ENCODE assay signal across 9 mouse cellular contexts in genomic region chr13:73748663-73749440, GRCm38 (mm10). TPM values are rescaled to one million over a fixed set of nuclear protein-coding genes. Genes with fewer than 3 reads are reported as not detected.
A peak's percentile ranks its signal among the peaks of the same experiment; 100 is the strongest.
DNase-seq lines count a peak whose midpoint lies in the region; ATAC-seq lines count a peak whose summit lies in the region.
"Had no signal": no experiment of that assay in that cellular context is flagged by ENCODE, and none has a peak within 500 bp of the region (broad histone marks: within the 10 kb centered on the region; RNA-seq: fewer than 3 reads in every experiment).

No protein-coding gene starts in this region.

- H3K4me3 ChIP-seq in midbrain, embryonic 10.5 days = no peak overlapping the region
- H3K4me3 ChIP-seq in midbrain, embryonic 11.5 days (ENCODE audit: low read depth, low read length) = no peak overlapping the region
- H3K4me3 ChIP-seq: liver, embryonic 15.5 days had no signal

- H3K27ac ChIP-seq in midbrain, embryonic 10.5 days (replicated peaks) = peak overlapping the region; percentile 69; the same call in 1 of the 2 replicates
- H3K27ac ChIP-seq in midbrain, embryonic 11.5 days (ENCODE audit: low read depth, low read length) = no peak overlapping the region
- H3K27ac ChIP-seq: liver, embryonic 15.5 days had no signal

- H3K27me3 ChIP-seq in midbrain, embryonic 10.5 days (ENCODE audit: low read depth, poor library complexity, severe bottlenecking) = peaks cover 14% of the 10 kb centered on the region; the same call in 1 of the 2 replicates
- no peaks in the 10 kb centered on the region for H3K27me3 ChIP-seq in midbrain, embryonic 11.5 days (ENCODE audit: control insufficient read depth, insufficient read depth, low read length)

- H3K9me3 ChIP-seq in midbrain, embryonic 10.5 days (replicated peaks) = no peaks in the 10 kb centered on the region
- no peaks in the 10 kb centered on the region for H3K9me3 ChIP-seq in midbrain, embryonic 11.5 days (ENCODE audit: control insufficient read depth, low read length)
- H3K9me3 ChIP-seq: liver, embryonic 15.5 days had no signal

- peak; percentile 35 for DNase-seq in midbrain, embryonic 10.5 days (ENCODE audit: low spot score)
- no peak for DNase-seq in midbrain, embryonic 11.5 days (ENCODE audit: low spot score, missing footprints)
- peak; percentile 27 for DNase-seq in brain, adult 2 months (ENCODE audit: low read depth, low spot score)
- DNase-seq in kidney, postnatal 25 days = peak; percentile 69 to 74
- peak; percentile 33 to 54 for DNase-seq in thymus, adult 18-20 months
- DNase-seq in adrenal gland, adult 18-20 months (ENCODE audit: low spot score in 2 of 2) = no peak
- DNase-seq in heart, adult 9 months (ENCODE audit: low spot score in 2 of 2) = no peak
- no peak for DNase-seq in embryo, embryonic 11 days

- 38% methylated on average over 15 of the region's 15 CpGs for WGBS in midbrain, embryonic 10.5 days
- WGBS in midbrain, embryonic 11.5 days = 35% methylated on average over 15 of the region's 15 CpGs

- H3K9ac ChIP-seq in midbrain, embryonic 11.5 days (ENCODE audit: low read length) = no peak overlapping the region
- H3K9ac ChIP-seq: liver, embryonic 15.5 days had no signal

- no peak for ATAC-seq in midbrain, embryonic 11.5 days (ENCODE audit: low FRiP score)

- peaks cover 40% of the 10 kb centered on the region for H3K4me1 ChIP-seq in midbrain, embryonic 10.5 days
- H3K4me1 ChIP-seq in midbrain, embryonic 11.5 days (ENCODE audit: control insufficient read depth, insufficient read depth, low read length) = peaks cover 16% of the 10 kb centered on the region

- H3K36me3 ChIP-seq in midbrain, embryonic 10.5 days = no peaks in the 10 kb centered on the region
- H3K36me3 ChIP-seq in midbrain, embryonic 11.5 days (ENCODE audit: control insufficient read depth, insufficient read depth, low read length) = no peaks in the 10 kb centered on the region
- H3K36me3 ChIP-seq: liver, embryonic 15.5 days had no signal

- no peak overlapping the region for H3K4me2 ChIP-seq in midbrain, embryonic 11.5 days
- H3K4me2 ChIP-seq: liver, embryonic 15.5 days had no signal

RNA-seq across cellular contexts. Expression of gene Slc12a7, which starts 16.0 kb away (rescaled TPM):
- polyA plus RNA-seq in midbrain, embryonic 10.5 days (2016; fragmentation: Nextera tagmentation; extraction: Ambion mirVana) = 47.8 and 52.5 TPM in 2 replicates
- polyA plus RNA-seq in midbrain, embryonic 11.5 days (2014; fragmentation: Nextera tagmentation; extraction: Ambion mirVana) = 34.3 and 38.2 TPM in 2 replicates
- 10 to 100 TPM; 33.1 to 38.4 TPM for total RNA-seq in adrenal gland, adult 18-20 months (2021)

RNA-seq across cellular contexts. Expression of gene Slc6a19, which starts 44.2 kb away (rescaled TPM):
- 0.10 and 0.15 TPM in 2 replicates for polyA plus RNA-seq in midbrain, embryonic 10.5 days (2016; fragmentation: Nextera tagmentation; extraction: Ambion mirVana)
- 0.14 and 0.17 TPM in 2 replicates for polyA plus RNA-seq in midbrain, embryonic 11.5 days (2014; fragmentation: Nextera tagmentation; extraction: Ambion mirVana)
- total RNA-seq in adrenal gland, adult 18-20 months (2021) = under 1 TPM; 0.35 to 0.36 TPM

Comparison
In these comparisons a context has a peak if more than half of its experiments do, and no peak if none do; other contexts are left out.
1. DNase-seq: peak in midbrain, embryonic 10.5 days (single experiment), brain, adult 2 months (single experiment), kidney, postnatal 25 days (2 of 2) and thymus, adult 18-20 months (2 of 2); none in midbrain, embryonic 11.5 days (single experiment), adrenal gland, adult 18-20 months (0 of 2), heart, adult 9 months (0 of 2) and embryo, embryonic 11 days (single experiment).